Mouse (Mus musculus) kidney, postnatal 4 days (tissue): ENCODE results near the gene Rhbg.

Experiments
- DNase-seq, 2 experiments: peaks; one replicate each; pipeline ENCODE4 v3.0.0; 2021; ENCODE audit warnings: mixed read lengths in 2 of 2

Gene Rhbg

DNA sequence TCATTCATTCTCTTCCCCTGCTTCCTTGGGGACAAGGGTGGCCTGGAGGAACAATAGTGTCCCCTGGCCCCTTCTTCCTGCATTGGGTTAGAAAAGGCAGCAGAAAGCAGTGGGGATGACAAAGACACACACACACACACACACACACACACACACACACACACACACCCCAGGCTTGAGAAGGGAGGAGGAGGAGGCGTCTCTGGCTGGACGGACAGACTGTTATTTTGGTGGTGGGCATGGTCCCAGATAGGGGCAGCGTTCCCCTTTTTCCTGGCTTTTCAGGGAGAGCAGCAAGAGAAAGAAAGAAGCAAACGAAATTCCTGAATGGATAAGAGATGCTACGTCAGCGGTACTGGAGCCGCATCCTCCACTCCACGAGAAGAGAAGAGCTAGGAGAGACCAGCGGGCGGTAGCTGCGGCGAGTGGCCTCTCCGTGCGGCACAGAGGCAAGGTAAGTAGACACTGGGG lies 47.6 kb downstream of the Rhbg start:
- DNase-seq, result no peak

DNA sequence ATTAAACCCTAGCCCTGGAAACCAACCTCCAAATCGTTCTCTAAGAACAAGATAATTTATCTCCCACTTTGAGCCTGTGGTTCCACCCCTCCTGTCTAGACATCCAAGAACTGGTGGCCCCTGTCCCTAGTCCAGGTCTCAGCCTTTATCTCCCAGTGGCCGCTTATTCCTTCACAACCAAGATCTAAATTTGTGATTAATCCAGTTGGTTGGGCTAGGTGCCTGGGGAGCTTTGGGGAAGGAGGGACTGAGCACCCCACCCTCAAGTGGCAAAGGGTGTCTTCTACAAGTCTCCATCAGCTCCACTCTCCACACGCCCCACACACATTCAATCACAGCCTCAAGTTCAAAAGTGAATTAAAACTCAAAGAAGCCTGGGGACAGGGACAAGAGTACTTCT lies 48.0 kb downstream of the Rhbg start:
- no peak for DNase-seq

DNA sequence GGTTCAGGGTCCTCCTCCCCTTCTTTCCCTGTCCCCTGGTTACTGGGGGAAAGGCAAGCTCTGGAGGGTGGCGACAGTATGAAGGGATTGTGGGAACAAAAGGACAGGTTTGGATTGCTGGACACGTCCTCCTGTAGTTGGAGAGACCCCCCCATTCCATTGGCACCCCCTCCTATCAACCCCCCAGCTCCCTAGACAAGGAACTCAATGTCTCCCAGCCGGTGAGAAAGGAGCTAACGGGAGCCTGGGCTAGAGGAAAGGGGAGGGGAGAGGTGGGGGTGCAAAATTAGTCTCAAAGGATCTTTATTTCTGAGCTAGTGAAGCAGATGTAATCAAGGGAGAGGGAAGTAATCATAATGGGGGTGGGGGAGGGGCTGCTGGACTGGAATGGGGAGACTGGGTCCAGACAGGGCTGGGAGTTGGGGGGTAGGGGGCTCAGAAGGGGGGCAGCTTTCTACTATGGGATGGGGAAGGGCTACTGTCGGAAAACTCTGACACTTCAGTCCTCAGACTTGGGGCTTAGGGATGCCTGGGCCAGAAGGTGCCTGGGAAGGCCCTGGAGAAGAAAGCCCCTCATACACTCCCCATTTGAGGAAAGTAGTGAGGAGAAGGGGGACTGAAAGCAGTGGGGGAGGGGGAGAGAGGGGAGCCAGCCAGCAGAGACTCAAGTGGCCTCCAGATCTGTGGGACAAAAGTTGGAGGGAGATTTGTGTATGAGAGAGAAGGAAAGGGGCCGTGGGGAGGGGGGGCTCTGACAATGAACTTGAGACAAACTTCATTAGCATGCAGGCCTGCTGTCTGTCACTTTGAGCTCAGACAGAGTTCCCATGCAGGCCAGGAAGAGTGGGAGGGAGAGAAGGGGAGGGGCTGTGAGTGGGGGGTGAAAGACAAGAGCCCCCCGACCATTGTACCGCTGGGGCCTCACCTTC lies 48.7 kb downstream of the Rhbg start:
- no peak for DNase-seq

DNA sequence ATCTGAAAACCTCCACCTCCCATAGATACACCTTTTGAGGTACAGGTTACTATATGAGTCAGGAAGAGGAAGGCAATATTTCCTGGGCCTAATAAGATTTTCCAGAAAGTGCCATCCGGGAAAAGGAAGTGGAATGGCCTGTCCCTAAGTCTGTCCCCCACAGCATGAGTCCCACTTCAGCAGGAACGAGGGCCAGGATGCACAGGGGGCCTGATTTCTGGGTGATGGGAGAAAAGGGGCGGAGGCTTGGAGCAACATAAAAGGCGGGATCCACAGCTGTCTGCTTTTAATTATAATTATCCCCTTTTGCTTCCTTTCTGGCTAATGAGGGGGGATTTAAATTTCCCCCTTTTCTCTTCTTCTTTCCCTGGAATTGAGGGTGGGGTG lies 49.3 kb downstream of the Rhbg start:
- DNase-seq, result no peak

DNA sequence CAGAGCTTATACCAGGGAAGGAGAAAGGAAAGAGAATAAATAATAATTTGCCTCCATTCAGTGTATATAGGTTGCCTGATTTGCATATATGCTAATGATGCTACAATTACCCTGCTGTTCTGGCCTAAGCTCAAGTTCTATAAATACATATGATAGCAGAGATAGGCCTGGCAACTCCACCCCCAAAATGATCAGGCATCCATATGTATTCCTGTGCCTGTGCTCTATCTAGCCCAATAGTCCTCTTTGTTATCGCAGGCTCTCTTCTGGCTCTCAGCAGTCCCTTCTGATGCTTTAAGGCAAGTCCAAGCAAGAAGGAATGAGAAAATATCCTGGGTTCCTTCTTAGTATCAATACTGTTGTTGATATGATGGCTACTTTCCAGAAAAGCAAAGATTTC lies 49.8 kb downstream of the Rhbg start:
- no peak for DNase-seq

DNA sequence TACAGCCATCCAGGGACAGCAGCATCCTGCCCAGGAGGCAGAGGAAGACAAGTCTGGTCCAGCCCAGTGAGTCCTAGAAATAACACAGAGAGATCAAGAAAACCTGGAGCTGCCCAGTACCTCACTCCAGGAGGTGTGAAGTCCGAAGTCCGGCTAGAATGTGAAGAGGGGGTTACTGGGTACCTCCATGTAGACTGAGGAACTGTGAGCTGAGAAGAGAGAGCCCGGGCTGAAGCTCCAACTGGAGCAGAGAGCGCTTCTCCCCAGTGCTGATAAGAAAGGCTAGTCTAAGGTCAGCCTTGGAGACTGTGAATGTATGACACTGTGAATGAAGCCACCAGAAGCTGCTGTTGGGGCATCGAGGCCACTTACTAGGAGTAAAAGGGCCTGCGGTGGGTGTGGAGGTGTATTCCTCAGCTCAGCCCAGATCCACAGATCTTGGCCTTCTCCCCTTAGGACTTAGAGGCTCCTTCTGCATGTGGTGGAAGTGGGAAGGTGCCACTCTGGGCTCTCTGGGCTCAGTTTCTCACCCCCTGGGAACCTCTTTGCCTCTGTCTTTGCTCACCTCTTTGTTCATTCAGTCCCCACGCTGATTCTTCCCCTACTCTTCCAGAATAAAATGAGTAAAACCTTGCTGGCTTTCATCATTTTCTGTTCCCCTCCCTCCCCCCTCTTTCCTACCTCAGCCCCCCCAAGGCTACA lies 50.4 kb downstream of the Rhbg start:
- no peak for DNase-seq

DNA sequence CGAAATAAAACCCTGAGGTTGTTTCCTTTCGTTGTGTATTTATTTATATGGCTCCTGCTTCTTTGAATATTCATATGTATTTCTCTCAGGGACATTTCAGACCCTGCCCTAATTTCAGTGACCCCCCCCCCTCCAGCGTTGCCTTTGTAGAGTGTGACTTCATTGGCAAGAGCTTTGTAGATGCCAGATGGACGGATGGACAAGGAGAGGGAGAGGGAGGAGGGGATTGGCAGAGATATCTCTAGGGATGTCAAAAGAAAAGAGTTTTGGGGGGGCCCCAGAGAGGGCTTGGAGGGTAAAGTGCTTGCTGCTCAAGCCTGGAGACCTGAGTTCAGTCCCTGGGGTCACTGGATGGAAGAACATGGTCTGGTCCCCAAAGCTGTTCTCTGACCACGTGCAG lies 51.1 kb downstream of the Rhbg start:
- DNase-seq, result no peak

DNA sequence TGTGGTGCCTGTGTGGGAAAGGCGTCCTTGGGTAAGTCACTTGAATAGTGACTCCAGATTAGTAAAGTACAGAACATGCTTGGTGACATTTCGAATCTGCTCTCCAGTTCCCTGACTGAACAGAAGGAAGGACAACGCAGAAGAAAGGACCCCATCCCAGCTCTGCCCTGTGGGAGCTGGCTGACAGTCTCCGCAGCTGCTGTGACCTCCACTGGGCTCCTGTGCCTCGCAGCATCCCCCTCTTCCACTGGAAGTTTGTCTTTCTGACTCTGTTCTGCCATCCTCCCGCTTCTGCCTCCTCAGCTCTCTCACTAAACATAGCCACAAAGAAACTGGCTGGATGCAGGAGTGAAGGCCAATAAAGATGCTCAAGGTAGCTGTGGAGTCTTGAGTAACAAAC lies 51.5 kb downstream of the Rhbg start:
- no peak for DNase-seq

DNA sequence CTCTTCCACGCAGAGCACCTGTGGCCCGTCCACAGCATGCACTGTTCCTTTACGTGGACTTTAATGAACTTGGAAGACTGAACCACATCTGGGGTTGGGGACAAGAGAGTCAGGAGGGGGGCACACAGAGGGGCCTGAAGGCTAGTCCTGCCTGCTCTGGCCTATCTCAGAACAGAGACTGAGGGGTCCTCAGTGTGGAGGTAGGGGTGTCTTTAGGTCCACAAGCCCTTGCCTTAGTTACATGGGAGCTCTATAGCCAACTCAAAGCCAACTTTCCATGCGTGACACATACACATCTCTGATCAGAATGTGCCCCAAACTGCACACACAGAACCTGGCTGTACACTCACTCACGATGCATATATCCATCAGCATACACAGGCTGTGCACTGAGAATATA lies 52.9 kb downstream of the Rhbg start:
- DNase-seq, result no peak

DNA sequence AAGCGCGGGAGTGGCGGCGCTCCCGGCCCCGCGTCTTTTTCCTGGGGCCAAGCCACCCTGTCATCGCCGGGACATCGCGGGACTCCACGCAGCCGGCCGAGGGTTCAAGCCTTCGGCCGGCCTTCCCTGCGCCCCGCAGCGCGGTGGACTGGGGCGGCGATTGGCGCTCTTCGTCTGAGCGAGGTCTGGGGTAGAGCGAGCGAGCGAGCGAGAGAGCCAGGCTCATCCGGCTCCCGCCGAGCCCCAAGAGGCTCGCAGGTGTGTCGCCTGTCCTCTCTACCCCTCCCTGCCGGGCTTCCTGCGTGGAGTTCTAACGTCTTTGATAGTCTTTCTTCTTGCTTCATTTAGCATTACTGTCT lies 53.6 kb downstream of the Rhbg start:
- DNase-seq, result no peak

DNA sequence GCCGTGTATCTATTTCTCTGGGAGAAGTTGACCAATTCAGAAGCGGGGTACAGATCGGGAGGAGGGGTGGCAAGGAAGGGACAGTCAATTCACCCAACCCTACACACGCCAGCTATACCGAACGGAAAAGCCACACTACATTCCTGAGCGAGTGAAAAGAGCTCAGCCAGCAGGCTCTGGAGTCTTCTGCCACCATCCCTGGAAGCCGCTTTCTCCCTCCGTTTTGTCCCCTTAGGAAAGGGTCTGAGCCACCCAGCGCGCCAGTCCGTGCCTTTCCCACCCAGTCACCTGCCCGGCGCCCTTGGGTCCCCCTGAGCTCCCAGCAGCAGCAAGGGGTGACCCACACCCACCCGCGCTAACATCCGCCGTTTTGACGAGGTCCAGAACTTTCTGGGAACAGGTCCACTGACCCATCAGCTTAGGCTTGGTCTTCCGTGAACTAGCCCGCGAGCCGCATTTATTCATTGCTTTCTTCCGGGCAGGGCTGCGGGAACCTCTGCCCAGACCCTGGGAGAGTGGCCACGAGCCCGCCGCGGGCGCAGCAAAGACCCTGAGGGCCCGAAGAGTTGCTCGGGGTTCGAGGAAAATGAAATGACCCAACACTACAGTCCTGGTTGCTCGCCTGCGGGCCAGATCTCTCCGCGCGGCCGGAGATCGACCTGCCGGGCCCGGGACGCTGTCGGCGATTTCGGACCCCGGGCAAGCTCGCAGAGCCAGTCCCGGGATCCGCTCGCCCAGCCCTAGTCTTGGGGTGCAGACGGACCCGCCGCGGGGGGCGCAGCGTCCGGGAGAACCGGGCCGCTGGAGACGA lies 54.1 kb downstream of the Rhbg start:
- peak; percentile 21 to 32 for DNase-seq

DNA sequence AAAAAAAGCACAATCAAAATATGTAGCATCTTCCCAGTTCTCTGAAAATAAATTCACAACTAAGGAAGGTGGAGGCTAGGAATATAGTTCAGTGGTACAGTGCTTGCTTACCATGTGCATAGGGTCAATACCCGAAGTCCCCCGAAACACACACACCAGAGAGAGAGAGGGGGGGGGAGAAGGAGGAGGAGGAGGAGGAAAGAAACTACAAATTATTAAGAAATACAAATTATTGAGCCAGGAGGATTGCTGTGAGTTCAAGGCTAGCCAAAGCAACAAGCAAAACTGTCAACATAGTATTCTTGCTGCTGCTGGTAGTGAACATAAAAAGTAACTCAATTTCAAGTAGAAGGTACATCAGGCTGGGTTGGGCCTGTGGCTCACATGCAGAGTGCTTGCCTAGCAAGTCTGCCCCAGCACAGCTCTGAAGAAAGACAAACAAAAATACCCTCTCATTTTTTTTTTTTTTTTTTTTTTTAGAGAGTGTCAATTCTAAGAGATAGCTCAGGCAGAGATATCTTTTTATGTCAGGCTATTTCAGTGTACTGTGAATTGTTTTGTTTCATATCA lies 54.9 kb downstream of the Rhbg start:
- DNase-seq, result no peak

DNA sequence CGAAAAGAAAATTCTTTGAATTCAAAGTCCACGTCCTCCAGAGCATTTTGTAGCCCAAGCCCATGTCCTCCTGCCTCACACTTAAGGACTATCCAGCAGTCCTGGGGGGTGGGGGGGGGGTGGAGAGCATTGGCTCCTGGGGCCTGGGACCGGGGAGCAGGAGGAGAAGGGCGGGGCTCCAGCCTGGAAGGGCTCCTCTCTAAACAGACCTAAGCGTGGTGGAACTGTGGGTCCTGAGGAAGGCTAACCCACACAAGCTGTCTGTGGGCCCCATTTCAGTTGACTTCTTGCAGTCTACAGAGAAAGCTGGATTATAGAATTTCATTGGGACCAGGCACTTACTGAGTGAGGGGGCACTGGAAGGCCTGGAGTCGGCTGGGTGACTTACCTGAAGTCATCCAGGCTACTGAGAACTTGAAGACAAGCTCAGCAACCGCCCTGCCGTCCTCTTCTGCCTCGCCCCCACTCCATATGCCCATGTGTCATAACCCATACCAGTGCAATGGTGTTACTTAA lies 55.9 kb downstream of the Rhbg start:
- DNase-seq, result no peak

DNA sequence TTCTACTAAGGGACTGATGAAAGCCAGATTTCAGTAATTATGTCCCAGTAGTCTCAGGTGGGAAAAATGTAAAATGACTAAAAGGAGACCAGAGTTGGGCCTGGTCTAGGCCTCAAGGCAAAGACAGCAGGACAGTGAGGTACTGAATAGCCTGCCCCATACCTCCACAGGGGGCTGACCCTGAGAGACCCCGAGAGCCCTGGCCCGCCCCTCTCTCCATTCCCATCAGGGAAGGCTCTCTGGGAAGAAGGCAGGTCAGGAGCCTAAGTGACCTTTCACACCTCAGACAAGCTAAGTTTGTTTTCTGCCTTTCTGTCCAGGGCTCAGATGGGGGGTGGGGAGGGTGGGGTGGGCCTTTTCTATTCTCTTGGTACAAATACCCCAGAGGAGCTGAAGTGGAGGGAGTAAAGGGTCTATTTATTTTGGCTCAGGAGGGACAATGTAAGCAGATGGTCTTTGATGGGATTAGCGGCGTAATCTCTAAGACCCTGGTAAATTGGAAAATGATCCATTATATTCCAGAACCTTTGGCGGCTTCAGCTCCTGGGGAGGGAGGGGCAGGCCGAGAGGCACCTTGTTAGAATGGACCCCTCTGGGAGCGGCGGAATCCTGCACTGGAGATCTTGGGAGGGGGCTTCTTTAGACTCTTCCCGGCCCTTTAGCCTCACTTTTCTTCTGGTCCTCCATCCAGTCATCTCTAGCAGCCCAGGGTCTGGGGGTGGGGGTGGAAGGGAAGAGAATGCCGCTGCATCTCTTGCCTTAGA lies 56.6 kb downstream of the Rhbg start:
- DNase-seq, result no peak
